9 mouse cellular contexts compared by ENCODE assay signal in the genomic region with DNA sequence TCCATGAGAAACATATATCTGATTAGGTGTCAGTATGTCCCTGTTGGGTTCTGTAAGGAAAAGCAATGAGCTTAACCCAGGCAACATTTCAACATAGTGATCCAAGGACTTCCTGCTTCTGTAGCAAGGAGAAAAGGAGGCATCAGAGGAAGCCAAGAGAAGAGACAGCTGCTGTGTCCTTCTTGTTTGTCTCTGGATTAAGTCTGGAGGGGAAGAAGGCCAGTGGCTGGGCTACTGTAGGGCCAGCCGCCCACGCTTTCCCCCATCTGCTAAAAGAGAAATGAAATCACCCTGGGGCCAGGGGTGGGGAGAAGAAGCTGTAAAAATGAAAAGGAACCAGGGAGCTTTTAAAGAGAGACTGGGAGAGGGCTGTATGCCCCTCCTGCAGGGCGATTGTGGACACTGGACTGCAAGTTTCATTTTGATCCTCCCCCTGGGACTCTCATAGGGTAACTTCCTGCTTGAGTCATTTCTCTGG. TPM values are rescaled to one million over a fixed set of nuclear protein-coding genes. Genes with fewer than 3 reads are reported as not detected.
DNase-seq lines count a peak whose midpoint lies in the region; ATAC-seq and TF ChIP-seq lines count a peak whose summit lies in the region.
"Had no signal": no experiment of that assay in that cellular context is flagged by ENCODE, and none has a peak within 500 bp of the region (broad histone marks: within the 10 kb centered on the region; RNA-seq: fewer than 3 reads in every experiment).

No protein-coding gene starts in this region.

- H3K9me3 ChIP-seq in heart, embryonic 14.5 days (ENCODE audit: control insufficient read depth, low read length): peaks cover 5% of the 10 kb centered on the region; the same call in 1 of the 2 replicates
- H3K9me3 ChIP-seq in stomach, embryonic 16.5 days (replicated peaks; ENCODE audit: control insufficient read depth, low read length): no peaks in the 10 kb centered on the region
- H3K9me3 ChIP-seq in midbrain, postnatal 0 days (ENCODE audit: low read length): no peaks in the 10 kb centered on the region
- H3K9me3 ChIP-seq in midbrain, embryonic 14.5 days (ENCODE audit: control insufficient read depth, low read length): no peaks in the 10 kb centered on the region

- no peaks in the 10 kb centered on the region for H3K36me3 ChIP-seq in heart, embryonic 14.5 days (ENCODE audit: control insufficient read depth, insufficient read depth, low read length)
- no peaks in the 10 kb centered on the region for H3K36me3 ChIP-seq in stomach, embryonic 16.5 days (ENCODE audit: control insufficient read depth, insufficient read depth, low read length)
- no peaks in the 10 kb centered on the region for H3K36me3 ChIP-seq in midbrain, postnatal 0 days (ENCODE audit: insufficient read depth, low read length)
- H3K36me3 ChIP-seq in midbrain, embryonic 14.5 days (ENCODE audit: control insufficient read depth, insufficient read depth, low read length): no peaks in the 10 kb centered on the region

- 41% methylated on average over 3 of the region's 3 CpGs for WGBS in heart, embryonic 14.5 days
- 23% methylated on average over 3 of the region's 3 CpGs for WGBS in stomach, embryonic 16.5 days
- WGBS in midbrain, postnatal 0 days: 53% methylated on average over 3 of the region's 3 CpGs
- 68% methylated on average over 3 of the region's 3 CpGs for WGBS in midbrain, embryonic 14.5 days

- H3K27me3 ChIP-seq in heart, embryonic 14.5 days (ENCODE audit: control insufficient read depth, insufficient read depth, low read length): no peaks in the 10 kb centered on the region
- H3K27me3 ChIP-seq in stomach, embryonic 16.5 days (ENCODE audit: control insufficient read depth, insufficient read depth, low read length): no peaks in the 10 kb centered on the region
- 0 out of 2 replicates have a peak, but pooled peaks cover 3% of the 10 kb centered on the region for H3K27me3 ChIP-seq in midbrain, postnatal 0 days (ENCODE audit: insufficient read depth, low read length)
- no peaks in the 10 kb centered on the region for H3K27me3 ChIP-seq in midbrain, embryonic 14.5 days (ENCODE audit: control insufficient read depth, insufficient read depth, low read length)

- H3K4me2 ChIP-seq in heart, embryonic 14.5 days (ENCODE audit: low read length): no peak overlapping the region
- no peak overlapping the region for H3K4me2 ChIP-seq in stomach, embryonic 16.5 days (ENCODE audit: low read depth, low read length)
- H3K4me2 ChIP-seq in midbrain, postnatal 0 days (ENCODE audit: low read depth, low read length, poor library complexity, severe bottlenecking): no peak overlapping the region
- no peak overlapping the region for H3K4me2 ChIP-seq in midbrain, embryonic 14.5 days (ENCODE audit: low read length)

- peaks cover 15% of the 10 kb centered on the region in 2 experiments for H3K4me1 ChIP-seq in heart, embryonic 14.5 days (ENCODE audit: control insufficient read depth in 2 of 2, insufficient read depth in 2 of 2, low read length in 2 of 2)
- H3K4me1 ChIP-seq in stomach, embryonic 16.5 days (ENCODE audit: control insufficient read depth, insufficient read depth, low read length): peaks cover 4% of the 10 kb centered on the region; the same call in 1 of the 2 replicates
- H3K4me1 ChIP-seq in midbrain, postnatal 0 days (ENCODE audit: insufficient read depth, low read length): no peaks in the 10 kb centered on the region
- no peaks in the 10 kb centered on the region for H3K4me1 ChIP-seq in midbrain, embryonic 14.5 days (ENCODE audit: control insufficient read depth, insufficient read depth, low read length)

- no peak overlapping the region for H3K9ac ChIP-seq in heart, embryonic 14.5 days (ENCODE audit: low read length)
- H3K9ac ChIP-seq in stomach, embryonic 16.5 days (ENCODE audit: low read length): no peak overlapping the region
- no peak overlapping the region for H3K9ac ChIP-seq in midbrain, postnatal 0 days (replicated peaks; ENCODE audit: low read length, poor library complexity, severe bottlenecking)
- H3K9ac ChIP-seq in midbrain, embryonic 14.5 days (replicated peaks; ENCODE audit: low read length): no peak overlapping the region

- no peak for ATAC-seq in heart, embryonic 14.5 days (ENCODE audit: insufficient number of reproducible peaks, insufficient read depth, low FRiP score, low read depth)
- ATAC-seq in stomach, embryonic 16.5 days (ENCODE audit: insufficient read depth, low FRiP score): peak; percentile 56; the same call in 1 of the 2 replicates
- ATAC-seq in midbrain, postnatal 0 days (ENCODE audit: low FRiP score): no peak
- ATAC-seq in midbrain, embryonic 14.5 days (ENCODE audit: low FRiP score, low TSS enrichment): no peak

- peak overlapping the region; percentile 60 to 62 for H3K27ac ChIP-seq in heart, embryonic 14.5 days (replicated peaks in 1 of 2; ENCODE audit: control insufficient read depth in 1 of 2, insufficient read depth in 1 of 2, low read depth in 2 of 2, low read length in 2 of 2)
- peak overlapping the region; percentile 1; the same call in 1 of the 2 replicates for H3K27ac ChIP-seq in stomach, embryonic 16.5 days (ENCODE audit: low read length)
- no peak overlapping the region for H3K27ac ChIP-seq in midbrain, postnatal 0 days (ENCODE audit: low read depth, low read length)
- H3K27ac ChIP-seq in midbrain, embryonic 14.5 days (replicated peaks; ENCODE audit: low read depth, low read length): no peak overlapping the region

- TF ChIP-seq CTCF in midbrain, postnatal 0 days (IDR thresholded peaks at IDR 0.05): no peak

- no peak overlapping the region for H3K4me3 ChIP-seq in heart, embryonic 14.5 days (ENCODE audit: control insufficient read depth in 1 of 2, insufficient read depth in 1 of 2, low read depth in 1 of 2, low read length in 2 of 2)
- no peak overlapping the region for H3K4me3 ChIP-seq in stomach, embryonic 16.5 days (replicated peaks; ENCODE audit: low read length)
- H3K4me3 ChIP-seq in midbrain, postnatal 0 days (ENCODE audit: low read depth, low read length): no peak overlapping the region
- H3K4me3 ChIP-seq in midbrain, embryonic 14.5 days (replicated peaks; ENCODE audit: low read depth, low read length): no peak overlapping the region
- H3K4me3 ChIP-seq: erythroblast, embryonic 14.5 days had no signal

- peak; percentile 19 for DNase-seq in testis, postnatal 14 days (ENCODE audit: low spot score)
- DNase-seq in testis, postnatal 10 days (ENCODE audit: low spot score): no peak
- DNase-seq in kidney, postnatal 25 days: peak; percentile 67 to 70
- no peak for DNase-seq in midbrain, postnatal 0 days (ENCODE audit: low spot score)
- no peak for DNase-seq in midbrain, embryonic 14.5 days
- DNase-seq in thymus, postnatal 25 days: no peak

RNA-seq across cellular contexts. Expression of gene Itpripl2, which starts 12.9 kb away (rescaled TPM):
- polyA plus RNA-seq in heart, embryonic 14.5 days (2014; fragmentation: Nextera tagmentation; extraction: Ambion mirVana): 2.4 and 2.5 TPM in 2 replicates
- 5.0 and 5.4 TPM in 2 replicates for polyA plus RNA-seq in stomach, embryonic 16.5 days (2015; fragmentation: Nextera tagmentation; extraction: Ambion mirVana)
- 5.2 and 5.4 TPM in 2 replicates for total RNA-seq in midbrain, postnatal 0 days (2014; rRNA removed)
- 0.48 and 0.52 TPM in 2 replicates for polyA plus RNA-seq in midbrain, postnatal 0 days (2015; fragmentation: Nextera tagmentation; extraction: Ambion mirVana)
- 0.28 and 0.63 TPM in 2 replicates for polyA plus RNA-seq in midbrain, embryonic 14.5 days (2014; fragmentation: Nextera tagmentation; extraction: Ambion mirVana)
- polyA plus RNA-seq: erythroblast, embryonic 14.5 days had no signal

RNA-seq across cellular contexts. Expression of gene Syt17, which starts 30.9 kb away (rescaled TPM):
- 1.5 and 1.6 TPM in 2 replicates for polyA plus RNA-seq in heart, embryonic 14.5 days (2014; fragmentation: Nextera tagmentation; extraction: Ambion mirVana)
- 5.3 and 6.0 TPM in 2 replicates for polyA plus RNA-seq in stomach, embryonic 16.5 days (2015; fragmentation: Nextera tagmentation; extraction: Ambion mirVana)
- total RNA-seq in midbrain, postnatal 0 days (2014; rRNA removed): 47.4 and 61.3 TPM in 2 replicates
- 31.6 and 34.9 TPM in 2 replicates for polyA plus RNA-seq in midbrain, postnatal 0 days (2015; fragmentation: Nextera tagmentation; extraction: Ambion mirVana)
- polyA plus RNA-seq in midbrain, embryonic 14.5 days (2014; fragmentation: Nextera tagmentation; extraction: Ambion mirVana): 12.4 and 13.1 TPM in 2 replicates

RNA-seq across cellular contexts. Expression of gene Coq7, which starts 54.3 kb away (rescaled TPM):
- 204 and 206 TPM in 2 replicates for polyA plus RNA-seq in heart, embryonic 14.5 days (2014; fragmentation: Nextera tagmentation; extraction: Ambion mirVana)
- 88.7 and 90.9 TPM in 2 replicates for polyA plus RNA-seq in stomach, embryonic 16.5 days (2015; fragmentation: Nextera tagmentation; extraction: Ambion mirVana)
- 30.9 and 38.2 TPM in 2 replicates for total RNA-seq in midbrain, postnatal 0 days (2014; rRNA removed)
- polyA plus RNA-seq in midbrain, postnatal 0 days (2015; fragmentation: Nextera tagmentation; extraction: Ambion mirVana): 128 and 131 TPM in 2 replicates
- polyA plus RNA-seq in midbrain, embryonic 14.5 days (2014; fragmentation: Nextera tagmentation; extraction: Ambion mirVana): 93.7 and 103 TPM in 2 replicates

Comparison
In these comparisons a context has a peak if more than half of its experiments do, and no peak if none do; other contexts are left out.
1. DNase-seq: peak in testis, postnatal 14 days (single experiment) and kidney, postnatal 25 days (2 of 2); none in testis, postnatal 10 days (single experiment), midbrain, postnatal 0 days (single experiment), midbrain, embryonic 14.5 days (single experiment) and thymus, postnatal 25 days (single experiment).
2. H3K27ac ChIP-seq: peak in heart, embryonic 14.5 days (2 of 2) and stomach, embryonic 16.5 days (single experiment); none in midbrain, postnatal 0 days (single experiment) and midbrain, embryonic 14.5 days (single experiment).